ENCODE assay signal across 7 mouse cellular contexts in the genomic region with DNA sequence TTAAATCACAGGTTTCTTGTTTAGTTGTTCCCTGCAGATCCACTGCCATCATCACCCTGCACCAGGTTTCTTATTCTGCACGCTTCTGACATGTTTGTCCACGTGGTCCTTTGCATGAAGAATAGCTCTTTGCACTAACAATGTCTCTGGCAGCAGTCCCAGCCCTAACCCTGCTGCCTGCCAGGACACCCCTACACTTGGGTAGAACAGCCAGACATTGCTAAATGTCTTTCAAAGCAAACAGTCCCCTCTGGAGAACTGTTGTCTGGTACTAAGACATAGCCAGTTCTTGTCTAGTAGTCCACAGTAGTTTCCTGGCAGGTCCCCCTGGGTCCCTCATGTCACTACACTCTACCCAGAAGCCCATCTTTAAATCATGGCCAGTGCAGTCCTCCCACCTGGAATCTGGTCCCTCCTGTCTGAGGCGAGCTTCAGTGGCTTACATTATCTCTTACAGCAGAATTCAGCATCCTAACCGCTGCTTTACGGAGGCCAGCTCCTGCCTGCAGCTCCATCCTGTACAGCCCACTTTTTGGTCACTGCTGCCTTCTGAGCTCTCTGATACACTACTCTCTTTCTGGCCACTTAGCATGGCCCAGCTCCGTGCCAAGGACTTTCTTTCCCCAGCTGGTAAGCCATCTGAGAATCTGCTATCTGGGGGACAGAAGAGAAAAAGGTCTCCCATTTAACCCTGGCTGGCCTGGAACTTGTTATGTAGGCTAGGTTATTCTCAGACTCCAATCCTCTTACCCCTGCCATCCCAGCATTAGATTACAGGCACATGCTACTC.
DNase-seq lines count a peak whose midpoint lies in the region; ATAC-seq and TF ChIP-seq lines count a peak whose summit lies in the region.

No protein-coding gene starts in this region.

- 44% methylated on average over 6 of the region's 6 CpGs for WGBS in hindbrain, postnatal 0 days

- H3K4me1 ChIP-seq in hindbrain, postnatal 0 days (ENCODE audit: insufficient read depth, low read length): no peaks in the 10 kb centered on the region

- H3K9me3 ChIP-seq in hindbrain, postnatal 0 days (ENCODE audit: low read length): no peaks in the 10 kb centered on the region

- intact Hi-C loops in gastrocnemius, adult 2 months (cut with DNase I): no loop called here

- no peaks in the 10 kb centered on the region for H3K27me3 ChIP-seq in hindbrain, postnatal 0 days (ENCODE audit: insufficient read depth, low read length)

- peak; percentile 64 for DNase-seq in layer of hippocampus, adult 11-12 months (ENCODE audit: low spot score)
- DNase-seq in layer of hippocampus, adult 9-10 months (ENCODE audit: low spot score): no peak
- peak; percentile 13 to 16 for DNase-seq in cerebellum, postnatal 36 days
- DNase-seq in hindbrain, postnatal 0 days (ENCODE audit: low spot score): peak; percentile 74
- DNase-seq in lung, postnatal 25 days (ENCODE audit: low spot score): peak; percentile 49
- DNase-seq in gastrocnemius, adult 2 months: no peak
- no peak for DNase-seq in spleen, adult 18-20 months

- no peak overlapping the region for H3K9ac ChIP-seq in hindbrain, postnatal 0 days (replicated peaks; ENCODE audit: low read length)

- no peaks in the 10 kb centered on the region for H3K36me3 ChIP-seq in hindbrain, postnatal 0 days (ENCODE audit: insufficient read depth, low read length)

- H3K27ac ChIP-seq in hindbrain, postnatal 0 days: peak overlapping the region; percentile 50; the same call in 1 of the 2 replicates
- no peak overlapping the region for H3K27ac ChIP-seq in gastrocnemius, adult 2 months

- H3K4me3 ChIP-seq in hindbrain, postnatal 0 days (ENCODE audit: low read length): no peak overlapping the region
- H3K4me3 ChIP-seq in gastrocnemius, adult 2 months: no peak overlapping the region

- no peak overlapping the region for H3K4me2 ChIP-seq in hindbrain, postnatal 0 days (ENCODE audit: low read depth, low read length)

- TF ChIP-seq CTCF in hindbrain, postnatal 0 days (IDR thresholded peaks at IDR 0.05; ENCODE audit: low read depth): no peak
- no peak for TF ChIP-seq CTCF in gastrocnemius, adult 2 months (IDR thresholded peaks at IDR 0.05)

- ATAC-seq in hindbrain, postnatal 0 days: peak; percentile 85

Comparison
In these comparisons a context has a peak if more than half of its experiments do, and no peak if none do; other contexts are left out.
1. DNase-seq: peak in layer of hippocampus, adult 11-12 months (single experiment), cerebellum, postnatal 36 days (2 of 2), hindbrain, postnatal 0 days (single experiment) and lung, postnatal 25 days (single experiment); none in layer of hippocampus, adult 9-10 months (single experiment), gastrocnemius, adult 2 months (single experiment) and spleen, adult 18-20 months (0 of 2).